Mouse (Mus musculus) naive thymus-derived CD4-positive, alpha-beta T cell, adult 2 months (primary cell): ENCODE data around the gene Grk1.

ENCODE experiments used
- DNase-seq: peaks from one replicate; pipeline ENCODE4 v3.0.0-alpha.2; 2011; ENCODE audit warnings: low read depth

The Grk1 gene

GRCm38 (mm10) chr8:13430412-13430811, 25.5 kb downstream of the Grk1 start:
- no peak for DNase-seq

GRCm38 (mm10) chr8:13430866-13431265, 26.0 kb downstream of the Grk1 start:
- DNase-seq: no peak

GRCm38 (mm10) chr8:13433130-13433529, 28.2 kb downstream of the Grk1 start:
- DNase-seq: no peak

GRCm38 (mm10) chr8:13434889-13435288, 30.0 kb downstream of the Grk1 start, which contains the start of gene Tmem255b:
Tmem255b (plus strand) TSS chr8:13435189.
- no peak for DNase-seq

- DNase-seq: no peak
These were observed 31.2 kb downstream of the Grk1 start for GRCm38 (mm10) chr8:13436052-13436451.

GRCm38 (mm10) chr8:13437531-13437930, 32.6 kb downstream of the Grk1 start:
- no peak for DNase-seq

GRCm38 (mm10) chr8:13442152-13442551, 37.3 kb downstream of the Grk1 start:
- DNase-seq: no peak

- DNase-seq: no peak
These were observed 41.6 kb downstream of the Grk1 start for GRCm38 (mm10) chr8:13446456-13446855.

- no peak for DNase-seq
These were observed 43.3 kb downstream of the Grk1 start for GRCm38 (mm10) chr8:13448145-13448544.

- no peak for DNase-seq
These were observed 46.9 kb downstream of the Grk1 start for GRCm38 (mm10) chr8:13451747-13452277.

GRCm38 (mm10) chr8:13454341-13455113, 49.6 kb downstream of the Grk1 start:
- no peak for DNase-seq

GRCm38 (mm10) chr8:13455295-13455694, 50.4 kb downstream of the Grk1 start:
- DNase-seq: peak; percentile 45

- DNase-seq: no peak
These were observed 54.5 kb downstream of the Grk1 start for GRCm38 (mm10) chr8:13459431-13459830.

GRCm38 (mm10) chr8:13461085-13461765, 56.3 kb downstream of the Grk1 start:
- DNase-seq: no peak

GRCm38 (mm10) chr8:13461843-13462242, 57.0 kb downstream of the Grk1 start:
- DNase-seq: peak; percentile 64

GRCm38 (mm10) chr8:13462392-13462791, 57.5 kb downstream of the Grk1 start:
- DNase-seq: no peak

GRCm38 (mm10) chr8:13465324-13465723, 60.4 kb downstream of the Grk1 start:
- DNase-seq: no peak

GRCm38 (mm10) chr8:13466989-13467388, 62.1 kb downstream of the Grk1 start:
- no peak for DNase-seq

GRCm38 (mm10) chr8:13468737-13469136, 63.9 kb downstream of the Grk1 start:
- no peak for DNase-seq

GRCm38 (mm10) chr8:13471484-13471883, 66.6 kb downstream of the Grk1 start:
- DNase-seq: no peak
